Mouse (Mus musculus) hindlimb bud, embryonic 11.5 days (tissue): ENCODE measurements around the gene Gzmm.
"Not testable (repeated sequence)": the region's sequence is repeated elsewhere in the genome, so short reads cannot be mapped to it uniquely, and the experiment has no call there.

Source experiments
- DNase-seq: peaks from one replicate; pipeline ENCODE4 v3.0.0-alpha.2; 2012; ENCODE audit warnings: low read depth, low spot score; ENCODE audit errors: extremely low spot score

Gene Gzmm

DNA sequence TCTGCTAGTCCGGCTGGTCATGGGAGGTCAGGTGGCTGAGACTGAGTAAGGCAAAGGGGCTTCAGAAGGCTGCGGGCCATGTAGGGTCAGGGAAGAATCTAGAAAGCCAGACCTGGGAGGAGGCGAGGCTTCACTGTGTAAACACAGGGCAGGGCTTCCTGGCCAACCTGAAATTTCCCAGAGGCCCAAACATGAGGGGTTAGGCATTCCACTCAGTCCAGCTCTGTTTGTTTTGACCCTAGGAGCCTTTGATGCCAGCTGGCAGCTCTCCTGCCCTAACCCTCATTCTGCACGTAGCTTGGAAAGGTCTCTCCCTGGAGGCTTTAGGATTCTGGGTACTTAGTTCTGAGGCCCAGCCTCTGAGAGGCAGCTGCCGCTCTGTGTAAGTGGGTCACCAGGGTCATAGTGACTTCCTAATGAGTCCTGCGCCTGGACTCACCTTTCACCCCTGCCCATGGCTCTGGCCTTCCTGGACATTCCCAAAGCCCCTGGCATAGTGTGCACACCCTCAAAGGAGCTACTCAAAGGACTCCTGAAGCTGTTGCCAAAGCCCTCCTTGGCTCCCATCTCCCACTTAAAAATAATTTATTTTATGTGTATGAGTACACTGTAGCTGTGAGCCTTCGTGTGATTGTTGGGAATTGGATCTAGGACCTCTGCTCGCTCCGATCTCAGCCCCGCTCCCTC lies 12.8 kb downstream of the Gzmm start:
- no peak for DNase-seq

GRCm38 (mm10) chr10:79702970-79703369 lies 14.2 kb downstream of the Gzmm start:
- DNase-seq, result not testable (repeated sequence)

DNA sequence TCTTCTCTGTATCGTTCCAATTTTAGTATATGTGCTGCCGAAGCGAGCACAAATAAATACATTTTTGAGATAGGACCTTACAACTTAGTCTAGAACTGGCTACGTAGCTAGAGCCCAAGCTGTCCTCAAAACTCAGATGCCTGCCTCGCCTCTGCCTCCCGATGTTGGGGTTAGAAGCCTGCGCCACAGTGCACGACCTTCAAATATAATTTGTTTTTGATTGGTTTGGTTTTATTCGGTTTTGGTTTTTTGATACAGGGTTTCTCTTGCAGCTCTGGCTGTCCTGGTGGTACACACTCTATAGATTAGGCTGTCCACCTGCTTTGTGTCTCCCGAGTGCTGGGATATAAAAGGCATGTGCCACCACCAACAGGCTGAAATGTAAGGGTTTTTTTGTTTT lies 14.7 kb downstream of the Gzmm start:
- DNase-seq, result no peak

- DNase-seq, result peak; percentile 91
Measured at GRCm38 (mm10) chr10:79704065-79704969, 15.5 kb downstream of the Gzmm start, which contains the start of gene Bsg. Bsg (plus strand) TSS chr10:79704491.

DNA sequence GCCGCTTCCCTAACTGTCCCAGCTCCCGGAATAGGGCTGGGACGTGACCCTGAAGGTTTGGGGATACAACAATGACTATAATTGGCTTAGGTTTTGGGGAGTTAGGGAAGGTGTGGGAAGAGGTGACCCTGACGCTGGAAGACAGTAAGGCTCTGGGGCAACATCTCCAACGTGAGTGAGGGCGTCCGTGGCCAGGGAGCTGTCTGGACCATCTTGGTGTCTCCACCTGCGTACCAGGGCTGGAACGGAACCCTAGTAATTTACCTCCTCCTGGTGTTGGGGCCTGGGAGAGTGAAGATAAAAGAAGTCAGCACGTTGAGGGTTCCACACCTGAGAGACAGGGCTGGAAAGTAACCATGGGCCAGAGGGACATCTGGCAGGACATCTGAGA lies 16.1 kb downstream of the Gzmm start:
- no peak for DNase-seq

- no peak for DNase-seq
Measured at GRCm38 (mm10) chr10:79705951-79706350, 17.1 kb downstream of the Gzmm start.

DNA sequence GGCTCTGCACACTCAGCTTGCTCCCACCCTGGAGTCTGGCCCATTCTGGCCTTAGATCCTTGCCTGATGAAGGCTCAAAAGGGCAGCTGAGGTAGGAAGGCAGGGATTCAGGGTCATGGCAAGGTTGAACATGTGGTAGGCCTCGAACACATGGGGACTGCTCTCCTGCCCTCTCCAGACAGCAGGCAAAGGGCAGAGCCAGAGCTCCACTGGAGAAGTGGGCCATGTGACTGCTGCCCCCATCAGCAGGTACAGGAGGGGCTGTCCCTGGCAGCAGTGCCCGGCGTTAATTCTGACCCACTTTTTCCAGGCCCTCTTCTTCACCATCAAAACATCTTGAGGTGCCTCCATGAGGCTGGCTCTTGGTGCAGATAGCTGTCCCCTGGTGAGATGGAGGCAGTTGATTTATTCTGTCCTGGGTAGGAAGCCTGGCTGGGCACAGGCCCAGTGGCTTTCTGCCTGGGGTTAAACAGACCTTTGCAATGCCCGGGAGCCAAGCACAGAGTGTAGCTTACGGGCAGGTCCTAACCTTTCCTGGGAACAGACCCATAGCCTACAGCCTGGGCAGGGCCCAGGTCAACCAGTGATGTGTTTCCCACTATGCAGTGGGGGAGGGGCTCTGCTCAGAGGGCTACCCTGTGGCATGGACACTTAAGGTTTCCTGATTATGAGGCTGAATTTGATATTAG lies 17.7 kb downstream of the Gzmm start:
- no peak for DNase-seq

GRCm38 (mm10) chr10:79707162-79707561 lies 18.3 kb downstream of the Gzmm start:
- DNase-seq, result no peak

GRCm38 (mm10) chr10:79707759-79708158 lies 18.9 kb downstream of the Gzmm start:
- DNase-seq, result no peak

DNA sequence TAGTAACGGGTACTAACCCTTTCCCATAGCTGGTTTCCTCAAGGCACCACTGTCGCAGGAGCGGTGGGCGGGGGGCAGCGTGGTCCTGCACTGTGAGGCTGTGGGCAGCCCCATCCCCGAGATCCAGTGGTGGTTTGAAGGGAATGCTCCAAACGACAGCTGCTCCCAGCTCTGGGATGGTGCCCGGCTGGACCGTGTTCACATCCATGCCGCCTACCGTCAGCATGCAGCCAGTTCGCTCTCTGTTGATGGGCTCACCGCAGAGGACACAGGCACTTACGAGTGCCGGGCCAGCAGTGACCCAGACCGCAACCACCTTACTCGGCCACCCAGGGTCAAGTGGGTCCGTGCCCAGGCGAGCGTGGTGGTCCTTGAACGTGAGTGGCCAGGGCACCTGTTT lies 19.8 kb downstream of the Gzmm start:
- DNase-seq, result no peak

DNA sequence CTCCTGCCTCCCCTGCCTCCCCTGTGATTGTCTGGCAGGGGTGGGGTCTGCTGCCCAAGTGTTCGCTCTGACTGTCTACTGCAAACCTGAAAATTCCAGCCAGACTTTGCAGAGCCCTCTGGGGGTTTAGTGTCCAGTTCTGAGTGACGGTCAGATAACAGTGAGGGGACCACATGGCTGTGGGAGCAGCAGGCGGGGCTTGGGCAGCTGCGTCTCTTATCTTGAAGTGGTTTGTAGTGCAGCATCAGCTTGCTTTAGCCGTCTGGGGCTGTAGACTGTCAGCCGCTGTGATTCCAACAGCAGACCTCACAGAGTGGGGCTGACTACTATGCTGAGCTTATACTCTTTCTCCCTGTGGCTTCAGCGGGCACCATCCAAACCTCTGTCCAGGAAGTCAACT lies 20.5 kb downstream of the Gzmm start:
- DNase-seq, result no peak

GRCm38 (mm10) chr10:79712029-79712428 lies 23.2 kb downstream of the Gzmm start:
- no peak for DNase-seq

- DNase-seq, result peak; percentile 72
Measured at GRCm38 (mm10) chr10:79712499-79713126, 23.8 kb downstream of the Gzmm start.

GRCm38 (mm10) chr10:79713163-79713562 lies 24.3 kb downstream of the Gzmm start:
- no peak for DNase-seq

- no peak for DNase-seq
Measured at GRCm38 (mm10) chr10:79714996-79715395, 26.2 kb downstream of the Gzmm start.

- no peak for DNase-seq
Measured at GRCm38 (mm10) chr10:79716254-79716987, 27.6 kb downstream of the Gzmm start, which contains the start of gene Hcn2. Hcn2 (plus strand) TSS chr10:79716634.

DNA sequence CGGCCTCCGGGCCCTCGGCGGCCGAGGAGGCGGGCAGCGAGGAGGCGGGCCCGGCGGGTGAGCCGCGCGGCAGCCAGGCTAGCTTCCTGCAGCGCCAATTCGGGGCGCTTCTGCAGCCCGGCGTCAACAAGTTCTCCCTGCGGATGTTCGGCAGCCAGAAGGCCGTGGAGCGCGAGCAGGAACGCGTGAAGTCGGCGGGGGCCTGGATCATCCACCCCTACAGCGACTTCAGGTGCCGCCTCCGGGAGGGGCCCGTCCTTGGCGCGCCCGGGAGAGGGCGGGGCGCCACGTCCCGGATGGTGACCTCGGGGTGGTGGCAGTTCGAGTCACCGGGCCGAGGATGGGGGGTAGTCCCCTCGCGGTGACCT lies 28.2 kb downstream of the Gzmm start:
- DNase-seq, result no peak

GRCm38 (mm10) chr10:79717640-79718357 lies 29.0 kb downstream of the Gzmm start:
- DNase-seq, result peak; percentile 83

GRCm38 (mm10) chr10:79721089-79721488 lies 32.3 kb downstream of the Gzmm start:
- no peak for DNase-seq

DNA sequence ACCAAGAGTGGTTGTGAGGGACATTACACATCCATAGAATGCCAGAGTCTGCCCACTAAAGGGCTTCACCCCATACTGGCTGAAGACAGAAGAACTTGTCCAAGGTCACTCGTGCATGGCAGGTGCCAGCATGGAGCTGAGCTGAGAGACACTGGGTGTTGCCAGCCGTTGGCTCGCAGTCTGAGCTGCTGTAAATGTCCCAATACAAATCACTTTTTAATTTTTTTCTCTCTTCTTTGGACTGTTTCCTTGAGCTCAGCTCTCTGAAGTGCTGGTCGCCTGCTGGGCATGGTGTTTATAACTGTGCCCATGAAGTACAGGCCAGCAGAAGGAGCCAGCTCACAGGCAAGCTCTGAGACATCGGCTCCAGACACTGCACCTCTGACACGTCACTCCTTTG lies 34.2 kb downstream of the Gzmm start:
- no peak for DNase-seq
